Mouse (Mus musculus) brain, adult 10 weeks (tissue): ENCODE results near the gene Gm10638. TPM values are rescaled to one million over a fixed set of nuclear protein-coding genes. Genes with fewer than 3 reads are reported as not detected.

ENCODE experiments used
- polyA plus RNA-seq: library from polyadenylated mRNA; stranded (reverse); fragments of 350-450 nt; fragmentation: Illumina TruSeq; extraction: RNeasy Lipid Tissue Mini Kit (QIAGEN cat#74804); gene quantifications from one replicate; pipeline ENCODE4 v1.2.3, GENCODE M21; 2015; ENCODE audit warnings: low read depth, low replicate concordance

Gm10638 gene
- polyA plus RNA-seq: 1.3 TPM

GRCm38 (mm10) chr8:86745221-86745934 is at the start of gene Gm10638, which contains the start of gene Siah1a:
TSS of gene Gm10638 (plus strand) at chr8:86745699.
TSS of gene Siah1a (minus strand) at chr8:86745934.

Other genes with a start within 250 kb of the Gm10638 start
- gene Abcc12, start 165.0 kb upstream of the Gm10638 start, polyA plus RNA-seq: 0.37 TPM
- gene Lonp2, start 121.7 kb upstream of the Gm10638 start, polyA plus RNA-seq: 80.6 TPM
- 33.0 TPM for gene Siah1a, start 235 bp downstream of the Gm10638 start, polyA plus RNA-seq
- 18.8 TPM for gene N4bp1, start 139.6 kb downstream of the Gm10638 start, polyA plus RNA-seq